Comparison of ENCODE assay signal across 17 mouse cellular contexts in the genomic region with DNA sequence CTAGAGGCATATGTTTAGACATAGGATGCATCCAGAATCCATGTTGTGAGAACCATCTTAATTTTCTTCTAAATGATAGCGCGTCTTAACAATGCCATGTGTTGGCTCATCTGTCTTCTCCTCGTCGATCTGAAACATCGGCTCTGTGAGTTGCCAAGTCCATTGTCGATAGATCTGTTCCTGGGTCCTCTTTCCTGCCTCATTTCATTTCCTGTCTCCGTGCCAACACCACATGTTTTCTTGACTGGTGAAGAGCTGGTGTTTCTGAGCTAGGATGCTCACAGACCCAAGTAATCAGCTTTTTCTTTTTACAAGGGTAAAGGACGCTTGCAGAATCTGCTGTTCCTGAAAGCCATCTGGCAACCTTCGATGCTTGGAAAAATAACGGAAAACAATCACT.
A peak's percentile ranks its signal among the peaks of the same experiment; 100 is the strongest.
DNase-seq lines count a peak whose midpoint lies in the region; ATAC-seq and TF ChIP-seq lines count a peak whose summit lies in the region.
"Had no signal": no experiment of that assay in that cellular context is flagged by ENCODE, and none has a peak within 500 bp of the region (broad histone marks: within the 10 kb centered on the region; RNA-seq: fewer than 3 reads in every experiment).

No protein-coding gene starts in this region.

- H3K36me3 ChIP-seq in hindbrain, postnatal 0 days (ENCODE audit: insufficient read depth, low read length): no peaks in the 10 kb centered on the region
- H3K36me3 ChIP-seq in hindbrain, embryonic 16.5 days (ENCODE audit: control insufficient read depth, insufficient read depth, low read length): no peaks in the 10 kb centered on the region
- H3K36me3 ChIP-seq: heart, embryonic 12.5 days; limb, embryonic 12.5 days; liver, embryonic 13.5 days; midbrain, embryonic 13.5 days had no signal

- no peak overlapping the region for H3K4me3 ChIP-seq in cerebellum, adult 2 months (replicated peaks; ENCODE audit: insufficient read depth, low read depth, low read length)
- H3K4me3 ChIP-seq in hindbrain, postnatal 0 days (ENCODE audit: low read length): no peak overlapping the region
- H3K4me3 ChIP-seq in hindbrain, embryonic 16.5 days (ENCODE audit: low read length): no peak overlapping the region
- H3K4me3 ChIP-seq: erythroblast, embryonic 14.5 days; heart, embryonic 12.5 days; limb, embryonic 12.5 days; liver, embryonic 13.5 days; midbrain, embryonic 13.5 days had no signal

- no peak for ATAC-seq in hindbrain, postnatal 0 days
- ATAC-seq in hindbrain, embryonic 16.5 days: no peak
- ATAC-seq: midbrain, embryonic 13.5 days had no signal

- WGBS in cerebellum, adult 2 months: 7% methylated on average over 10 of the region's 10 CpGs
- 36% methylated on average over 10 of the region's 10 CpGs for WGBS in hindbrain, postnatal 0 days
- WGBS in hindbrain, embryonic 16.5 days: 48% methylated on average over 10 of the region's 10 CpGs

- H3K4me1 ChIP-seq in cerebellum, adult 2 months (ENCODE audit: control insufficient read depth, insufficient read depth, low read length): no peaks in the 10 kb centered on the region
- H3K4me1 ChIP-seq in hindbrain, postnatal 0 days (ENCODE audit: insufficient read depth, low read length): 0 out of 2 replicates have a peak, but pooled peaks cover 15% of the 10 kb centered on the region
- H3K4me1 ChIP-seq in hindbrain, embryonic 16.5 days (ENCODE audit: control insufficient read depth, insufficient read depth, low read depth, low read length): peaks cover 14% of the 10 kb centered on the region
- H3K4me1 ChIP-seq: liver, embryonic 13.5 days had no signal

- DNase-seq in cerebellum, postnatal 10 days: peak; percentile 60 to 71
- DNase-seq in cerebellum, adult 2 months: no peak
- peak; percentile 69 for DNase-seq in hindbrain, postnatal 0 days (ENCODE audit: low spot score)
- DNase-seq in adipocyte (ENCODE audit: low spot score): peak; percentile 7
- DNase-seq in layer of hippocampus, adult 8-10 months (ENCODE audit: low spot score in 2 of 2): peak; percentile 77 to 79
- no peak for DNase-seq in thymus, postnatal 4 days
- no peak for DNase-seq in gastrocnemius, adult 18-20 months (ENCODE audit: low spot score)
- DNase-seq: adrenal gland, adult 8-10 months; cerebellum, adult 18-20 months; kidney, adult 18-20 months; liver, embryonic 13.5 days; thymus, postnatal 14 days had no signal

- no peak overlapping the region for H3K4me2 ChIP-seq in hindbrain, postnatal 0 days (ENCODE audit: low read depth, low read length)
- H3K4me2 ChIP-seq in hindbrain, embryonic 16.5 days (ENCODE audit: low read length): no peak overlapping the region
- H3K4me2 ChIP-seq: heart, embryonic 12.5 days; limb, embryonic 12.5 days; liver, embryonic 13.5 days; midbrain, embryonic 13.5 days had no signal

- no peaks in the 10 kb centered on the region for H3K9me3 ChIP-seq in hindbrain, postnatal 0 days (ENCODE audit: low read length)
- no peaks in the 10 kb centered on the region for H3K9me3 ChIP-seq in hindbrain, embryonic 16.5 days (ENCODE audit: control insufficient read depth, low read length)
- H3K9me3 ChIP-seq: heart, embryonic 12.5 days; limb, embryonic 12.5 days; liver, embryonic 13.5 days; midbrain, embryonic 13.5 days had no signal

- H3K27ac ChIP-seq in cerebellum, adult 2 months (ENCODE audit: insufficient read depth, low read length): no peak overlapping the region
- no peak overlapping the region for H3K27ac ChIP-seq in hindbrain, postnatal 0 days
- no peak overlapping the region for H3K27ac ChIP-seq in hindbrain, embryonic 16.5 days (ENCODE audit: low read depth, low read length)
- H3K27ac ChIP-seq: limb, embryonic 12.5 days; liver, embryonic 13.5 days; midbrain, embryonic 13.5 days had no signal

- no peak for TF ChIP-seq POLR2A in cerebellum, adult 2 months (IDR thresholded peaks at IDR 0.05; ENCODE audit: borderline replicate concordance, insufficient read depth, low read length)

- no peaks in the 10 kb centered on the region for H3K27me3 ChIP-seq in cerebellum, adult 2 months (ENCODE audit: control insufficient read depth, insufficient read depth, low read length)
- no peaks in the 10 kb centered on the region for H3K27me3 ChIP-seq in hindbrain, postnatal 0 days (ENCODE audit: insufficient read depth, low read length)
- no peaks in the 10 kb centered on the region for H3K27me3 ChIP-seq in hindbrain, embryonic 16.5 days (replicated peaks; ENCODE audit: control insufficient read depth, insufficient read depth, low read length)
- H3K27me3 ChIP-seq: heart, embryonic 12.5 days; limb, embryonic 12.5 days; liver, embryonic 13.5 days; midbrain, embryonic 13.5 days had no signal

- no peak overlapping the region for H3K9ac ChIP-seq in hindbrain, postnatal 0 days (replicated peaks; ENCODE audit: low read length)
- no peak overlapping the region for H3K9ac ChIP-seq in hindbrain, embryonic 16.5 days (ENCODE audit: low read depth, low read length)
- H3K9ac ChIP-seq: heart, embryonic 12.5 days; limb, embryonic 12.5 days; liver, embryonic 13.5 days; midbrain, embryonic 13.5 days had no signal

- no peak for TF ChIP-seq CTCF in cerebellum, adult 2 months (IDR thresholded peaks at IDR 0.05; ENCODE audit: borderline replicate concordance, insufficient read depth, low read depth, low read length)
- TF ChIP-seq CTCF in hindbrain, postnatal 0 days (IDR thresholded peaks at IDR 0.05; ENCODE audit: low read depth): no peak

Comparison
In these comparisons a context has a peak if more than half of its experiments do, and no peak if none do; other contexts are left out.
1. DNase-seq: peak in cerebellum, postnatal 10 days (2 of 2), hindbrain, postnatal 0 days (single experiment), adipocyte (single experiment) and layer of hippocampus, adult 8-10 months (2 of 2); none in cerebellum, adult 2 months (0 of 2), thymus, postnatal 4 days (single experiment) and gastrocnemius, adult 18-20 months (single experiment).